In genomic region chrX:81732506-81732905, GRCm38 (mm10) we compare ENCODE assay signal across 21 mouse cellular contexts.
DNase-seq lines count a peak whose midpoint lies in the region; ATAC-seq and TF ChIP-seq lines count a peak whose summit lies in the region.
"Had no signal": no experiment of that assay in that cellular context is flagged by ENCODE, and none has a peak within 500 bp of the region (broad histone marks: within the 10 kb centered on the region; RNA-seq: fewer than 3 reads in every experiment).

No protein-coding gene starts in this region.

- H3K27me3 ChIP-seq in C2C12 (ENCODE audit: control insufficient read depth, insufficient read depth, insufficient read length) = no peaks in the 10 kb centered on the region
- no peaks in the 10 kb centered on the region for H3K27me3 ChIP-seq in midbrain, postnatal 0 days (ENCODE audit: insufficient read depth, low read length)
- H3K27me3 ChIP-seq: embryonic facial prominence, embryonic 13.5 days; embryonic facial prominence, embryonic 15.5 days; forebrain, embryonic 13.5 days; forebrain, embryonic 15.5 days had no signal

- DNase-seq in NIH3T3 (ENCODE audit: low read depth) = peak; percentile 69
- DNase-seq in natural killer cell, adult 2 months (ENCODE audit: low spot score in 2 of 2) = no peak
- DNase-seq in midbrain, postnatal 0 days (ENCODE audit: low spot score) = no peak
- DNase-seq in right cerebral cortex, postnatal 36 days (ENCODE audit: low spot score in 2 of 2) = no peak
- DNase-seq: adrenal gland, adult 2 months; adrenal gland, postnatal 10 days; adrenal gland, postnatal 25 days; B cell, adult 2 months; cerebellum, adult 11 months; cerebellum, adult 18-20 months; cerebellum, adult 8-10 months; cerebellum, adult 9-11 months; cerebellum, postnatal 14 days; cerebellum, postnatal 36 days; embryo, embryonic 11 days; forebrain, postnatal 0 days had no signal

- no peak overlapping the region for H3ac ChIP-seq in C2C12 (ENCODE audit: control insufficient read depth, insufficient read length, low read depth)

- H3K4me3 ChIP-seq in C2C12 (ENCODE audit: insufficient read depth, poor library complexity, severe bottlenecking) = no peak overlapping the region
- no peak overlapping the region for H3K4me3 ChIP-seq in midbrain, postnatal 0 days (ENCODE audit: low read depth, low read length)
- H3K4me3 ChIP-seq: embryonic facial prominence, embryonic 13.5 days; embryonic facial prominence, embryonic 15.5 days; forebrain, embryonic 13.5 days; forebrain, embryonic 15.5 days had no signal

- H3K4me1 ChIP-seq in midbrain, postnatal 0 days (ENCODE audit: insufficient read depth, low read length) = no peaks in the 10 kb centered on the region
- H3K4me1 ChIP-seq: embryonic facial prominence, embryonic 13.5 days; embryonic facial prominence, embryonic 15.5 days; forebrain, embryonic 13.5 days; forebrain, embryonic 15.5 days had no signal

- no peak overlapping the region for H3K4me2 ChIP-seq in midbrain, postnatal 0 days (ENCODE audit: low read depth, low read length, poor library complexity, severe bottlenecking)
- H3K4me2 ChIP-seq: embryonic facial prominence, embryonic 13.5 days; embryonic facial prominence, embryonic 15.5 days; forebrain, embryonic 13.5 days; forebrain, embryonic 15.5 days had no signal

- no peak for ATAC-seq in midbrain, postnatal 0 days (ENCODE audit: low FRiP score)
- ATAC-seq: forebrain, embryonic 13.5 days; forebrain, embryonic 15.5 days; forebrain, postnatal 0 days had no signal

- H3K9ac ChIP-seq in midbrain, postnatal 0 days (replicated peaks; ENCODE audit: low read length, poor library complexity, severe bottlenecking) = no peak overlapping the region
- H3K9ac ChIP-seq: embryonic facial prominence, embryonic 13.5 days; embryonic facial prominence, embryonic 15.5 days; forebrain, embryonic 13.5 days; forebrain, embryonic 15.5 days; forebrain, postnatal 0 days had no signal

- TF ChIP-seq CTCF in C2C12 (IDR thresholded peaks at IDR 0.05; ENCODE audit: control insufficient read depth, insufficient read depth, insufficient read length) = no peak
- no peak for TF ChIP-seq CTCF in midbrain, postnatal 0 days (IDR thresholded peaks at IDR 0.05)

- no peaks in the 10 kb centered on the region for H3K9me3 ChIP-seq in midbrain, postnatal 0 days (ENCODE audit: low read length)
- H3K9me3 ChIP-seq: embryonic facial prominence, embryonic 13.5 days; embryonic facial prominence, embryonic 15.5 days; forebrain, embryonic 13.5 days; forebrain, embryonic 15.5 days had no signal

- WGBS in midbrain, postnatal 0 days = 82% methylated on average over 2 of the region's 2 CpGs

- H3K27ac ChIP-seq in midbrain, postnatal 0 days (ENCODE audit: low read depth, low read length) = no peak overlapping the region
- H3K27ac ChIP-seq: embryonic facial prominence, embryonic 13.5 days; embryonic facial prominence, embryonic 15.5 days; forebrain, embryonic 13.5 days; forebrain, embryonic 15.5 days had no signal

- no peaks in the 10 kb centered on the region for H3K79me2 ChIP-seq in C2C12 (ENCODE audit: control insufficient read depth, insufficient read depth)

- H3K79me3 ChIP-seq in C2C12 (ENCODE audit: low read depth) = no peaks in the 10 kb centered on the region

- no peaks in the 10 kb centered on the region for H3K36me3 ChIP-seq in C2C12 (ENCODE audit: control insufficient read depth, insufficient read depth)
- no peaks in the 10 kb centered on the region for H3K36me3 ChIP-seq in midbrain, postnatal 0 days (ENCODE audit: insufficient read depth, low read length)
- H3K36me3 ChIP-seq: embryonic facial prominence, embryonic 13.5 days; embryonic facial prominence, embryonic 15.5 days; forebrain, embryonic 15.5 days had no signal

TF ChIP-seq in C2C12, 6 proteins besides CTCF, POLR2A, EP300 and RAD21:
- TF ChIP-seq USF1 (IDR thresholded peaks at IDR 0.05; ENCODE audit: low read depth) (no peak), CEBPB (IDR thresholded peaks at IDR 0.05; ENCODE audit: low read depth) (no peak), MYOG (IDR thresholded peaks at IDR 0.05; ENCODE audit: control insufficient read depth, extremely low read depth, insufficient read length) (no peak), MAX (IDR thresholded peaks at IDR 0.05) (no peak), MYOD1 (IDR thresholded peaks at IDR 0.05; ENCODE audit: control insufficient read depth, insufficient read length, low read depth) (peak; percentile 58), FOSL1 (IDR thresholded peaks at IDR 0.05; ENCODE audit: insufficient read depth, low read length, poor library complexity, severe bottlenecking) (peak; percentile 53)
